Comparison of ENCODE assay signal across 20 mouse cellular contexts in genomic region chr6:47888812-47889383, GRCm38 (mm10). TPM values are rescaled to one million over a fixed set of nuclear protein-coding genes. Genes with fewer than 3 reads are reported as not detected.
DNase-seq lines count a peak whose midpoint lies in the region; ATAC-seq and TF ChIP-seq lines count a peak whose summit lies in the region.
"Had no signal": no experiment of that assay in that cellular context is flagged by ENCODE, and none has a peak within 500 bp of the region (broad histone marks: within the 10 kb centered on the region; RNA-seq: fewer than 3 reads in every experiment).

No protein-coding gene starts in this region.

- H3K9ac ChIP-seq in embryonic facial prominence, embryonic 13.5 days, result no peak overlapping the region
- H3K9ac ChIP-seq in stomach, embryonic 14.5 days (replicated peaks; ENCODE audit: low read depth, low read length), result no peak overlapping the region
- H3K9ac ChIP-seq in stomach, postnatal 0 days (ENCODE audit: low read length), result no peak overlapping the region
- H3K9ac ChIP-seq in hindbrain, embryonic 11.5 days (ENCODE audit: low read depth, low read length), result no peak overlapping the region
- H3K9ac ChIP-seq: forebrain, embryonic 13.5 days; forebrain, postnatal 0 days; heart, embryonic 13.5 days; hindbrain, embryonic 13.5 days had no signal

- H3K27ac ChIP-seq in embryonic facial prominence, embryonic 13.5 days, result peak overlapping the region; percentile 28
- no peak overlapping the region for H3K27ac ChIP-seq in embryonic facial prominence, embryonic 10.5 days (replicated peaks)
- H3K27ac ChIP-seq in stomach, embryonic 14.5 days (ENCODE audit: low read length), result peak overlapping the region; percentile 16; the same call in 1 of the 2 replicates
- no peak overlapping the region for H3K27ac ChIP-seq in stomach, postnatal 0 days (replicated peaks)
- no peak overlapping the region for H3K27ac ChIP-seq in hindbrain, embryonic 11.5 days (ENCODE audit: low read depth, low read length)
- H3K27ac ChIP-seq: forebrain, embryonic 13.5 days; heart, embryonic 13.5 days; hindbrain, embryonic 13.5 days; hindbrain, postnatal 0 days had no signal

- no peak for TF ChIP-seq CTCF in stomach, postnatal 0 days (IDR thresholded peaks at IDR 0.05; ENCODE audit: low read depth)

- H3K4me1 ChIP-seq in embryonic facial prominence, embryonic 13.5 days, result peaks cover 5% of the 10 kb centered on the region
- no peaks in the 10 kb centered on the region for H3K4me1 ChIP-seq in embryonic facial prominence, embryonic 10.5 days
- no peaks in the 10 kb centered on the region for H3K4me1 ChIP-seq in stomach, embryonic 14.5 days (ENCODE audit: control insufficient read depth, insufficient read depth, low read length)
- H3K4me1 ChIP-seq in stomach, postnatal 0 days (replicated peaks; ENCODE audit: control insufficient read depth, insufficient read depth), result no peaks in the 10 kb centered on the region
- no peaks in the 10 kb centered on the region for H3K4me1 ChIP-seq in hindbrain, embryonic 11.5 days (replicated peaks; ENCODE audit: control insufficient read depth, insufficient read depth, low read length)
- H3K4me1 ChIP-seq: forebrain, embryonic 13.5 days; heart, embryonic 13.5 days; hindbrain, embryonic 13.5 days had no signal

- H3K9me3 ChIP-seq in embryonic facial prominence, embryonic 13.5 days, result no peaks in the 10 kb centered on the region
- no peaks in the 10 kb centered on the region for H3K9me3 ChIP-seq in embryonic facial prominence, embryonic 10.5 days
- H3K9me3 ChIP-seq in stomach, embryonic 14.5 days (ENCODE audit: control insufficient read depth, low read depth, low read length), result no peaks in the 10 kb centered on the region
- H3K9me3 ChIP-seq in stomach, postnatal 0 days (ENCODE audit: control insufficient read depth, low read length), result no peaks in the 10 kb centered on the region
- no peaks in the 10 kb centered on the region for H3K9me3 ChIP-seq in hindbrain, embryonic 11.5 days (ENCODE audit: control insufficient read depth, low read length)
- H3K9me3 ChIP-seq: forebrain, embryonic 13.5 days; heart, embryonic 13.5 days; hindbrain, embryonic 13.5 days had no signal

- peaks cover 88% of the 10 kb centered on the region for H3K36me3 ChIP-seq in embryonic facial prominence, embryonic 13.5 days
- H3K36me3 ChIP-seq in embryonic facial prominence, embryonic 10.5 days (replicated peaks), result peaks cover 98% of the 10 kb centered on the region
- H3K36me3 ChIP-seq in stomach, embryonic 14.5 days (ENCODE audit: control insufficient read depth, insufficient read depth, low read length), result peaks cover 73% of the 10 kb centered on the region
- H3K36me3 ChIP-seq in stomach, postnatal 0 days (ENCODE audit: control insufficient read depth, insufficient read depth, low read length), result peaks cover 35% of the 10 kb centered on the region
- H3K36me3 ChIP-seq in hindbrain, embryonic 11.5 days (ENCODE audit: control insufficient read depth, insufficient read depth, low read length), result peaks cover 21% of the 10 kb centered on the region

- no peak overlapping the region for H3K4me3 ChIP-seq in embryonic facial prominence, embryonic 13.5 days
- H3K4me3 ChIP-seq in embryonic facial prominence, embryonic 10.5 days, result no peak overlapping the region
- no peak overlapping the region for H3K4me3 ChIP-seq in stomach, embryonic 14.5 days (ENCODE audit: low read depth, low read length)
- H3K4me3 ChIP-seq in stomach, postnatal 0 days (ENCODE audit: low read depth, low read length), result no peak overlapping the region
- no peak overlapping the region for H3K4me3 ChIP-seq in hindbrain, embryonic 11.5 days (ENCODE audit: low read depth, low read length)
- H3K4me3 ChIP-seq: forebrain, embryonic 13.5 days; heart, embryonic 13.5 days; hindbrain, embryonic 13.5 days had no signal

- H3K27me3 ChIP-seq in embryonic facial prominence, embryonic 13.5 days, result no peaks in the 10 kb centered on the region
- H3K27me3 ChIP-seq in embryonic facial prominence, embryonic 10.5 days (replicated peaks; ENCODE audit: low read depth, poor library complexity, severe bottlenecking), result no peaks in the 10 kb centered on the region
- H3K27me3 ChIP-seq in stomach, embryonic 14.5 days (ENCODE audit: control insufficient read depth, insufficient read depth, low read length), result no peaks in the 10 kb centered on the region
- H3K27me3 ChIP-seq in stomach, postnatal 0 days (ENCODE audit: control insufficient read depth, insufficient read depth, low read length), result no peaks in the 10 kb centered on the region
- H3K27me3 ChIP-seq in hindbrain, embryonic 11.5 days (ENCODE audit: control insufficient read depth, insufficient read depth, low read length), result no peaks in the 10 kb centered on the region
- H3K27me3 ChIP-seq: forebrain, embryonic 13.5 days; heart, embryonic 13.5 days; hindbrain, embryonic 13.5 days; Patski had no signal

- no peak for TF ChIP-seq EP300 in stomach, postnatal 0 days (optimal IDR thresholded peaks at IDR 0.05)

- no peak overlapping the region for H3K4me2 ChIP-seq in embryonic facial prominence, embryonic 13.5 days
- H3K4me2 ChIP-seq in stomach, embryonic 14.5 days (replicated peaks; ENCODE audit: low read depth, low read length), result no peak overlapping the region
- no peak overlapping the region for H3K4me2 ChIP-seq in stomach, postnatal 0 days (replicated peaks; ENCODE audit: low read depth)
- no peak overlapping the region for H3K4me2 ChIP-seq in hindbrain, embryonic 11.5 days (replicated peaks; ENCODE audit: low read depth, low read length)
- H3K4me2 ChIP-seq: forebrain, embryonic 13.5 days; heart, embryonic 13.5 days; hindbrain, embryonic 13.5 days had no signal

- no peak for DNase-seq in embryonic facial prominence, embryonic 10.5 days (ENCODE audit: low spot score)
- no peak for DNase-seq in stomach, postnatal 0 days (ENCODE audit: low spot score)
- no peak for DNase-seq in left cerebral cortex, adult 8-10 months (ENCODE audit: low spot score in 2 of 2)
- no peak for DNase-seq in layer of hippocampus, postnatal 14 days (ENCODE audit: low spot score in 2 of 2)
- DNase-seq in hindbrain, embryonic 11.5 days (ENCODE audit: low spot score), result no peak
- DNase-seq: adrenal gland, postnatal 25 days; cerebellum, adult 8-10 months; cerebellum, postnatal 14 days; forebrain, postnatal 0 days; gastrocnemius, postnatal 14 days; heart, postnatal 4 days had no signal

- WGBS in embryonic facial prominence, embryonic 13.5 days, result 89% methylated on average over 8 of the region's 8 CpGs
- 85% methylated on average over 8 of the region's 8 CpGs for WGBS in embryonic facial prominence, embryonic 10.5 days
- WGBS in stomach, embryonic 14.5 days, result 86% methylated on average over 8 of the region's 8 CpGs
- 76% methylated on average over 8 of the region's 8 CpGs for WGBS in stomach, postnatal 0 days
- WGBS in hindbrain, embryonic 11.5 days, result 88% methylated on average over 8 of the region's 8 CpGs

- ATAC-seq in embryonic facial prominence, embryonic 13.5 days (ENCODE audit: insufficient number of reproducible peaks, insufficient read depth, low FRiP score, low TSS enrichment, low read depth), result no peak
- no peak; the same call in 1 of the 2 replicates for ATAC-seq in stomach, embryonic 14.5 days (ENCODE audit: insufficient number of reproducible peaks, insufficient read depth, low FRiP score, low read depth)
- ATAC-seq in stomach, postnatal 0 days (ENCODE audit: low FRiP score, low TSS enrichment), result no peak
- ATAC-seq in megakaryocyte progenitor cell, adult 5-6 weeks (replicated peaks; ENCODE audit: poor library complexity), result peak; percentile 26; the same call in 1 of the 2 replicates
- ATAC-seq in hindbrain, embryonic 11.5 days (ENCODE audit: low FRiP score), result no peak
- ATAC-seq: activated CD4-positive, CD25-positive, alpha-beta regulatory T cell, adult 4 months; forebrain, embryonic 13.5 days; forebrain, postnatal 0 days; hindbrain, postnatal 0 days; Patski had no signal

RNA-seq across cellular contexts. Expression of gene Zfp282, which starts 11.9 kb away (rescaled TPM):
- polyA plus RNA-seq in embryonic facial prominence, embryonic 13.5 days (2015; fragmentation: Nextera tagmentation; extraction: Ambion mirVana), result 23.1 and 23.4 TPM in 2 replicates
- 17.9 and 18.5 TPM in 2 replicates for polyA plus RNA-seq in embryonic facial prominence, embryonic 10.5 days (2016; fragmentation: Nextera tagmentation; extraction: Ambion mirVana)
- polyA plus RNA-seq in stomach, embryonic 14.5 days (2014; fragmentation: Nextera tagmentation; extraction: Ambion mirVana), result 13.4 and 13.8 TPM in 2 replicates
- 6.8 and 7.5 TPM in 2 replicates for polyA plus RNA-seq in stomach, postnatal 0 days (2015; fragmentation: Nextera tagmentation; extraction: Ambion mirVana)
- total RNA-seq in megakaryocyte progenitor cell, adult 5-6 weeks (2015), result 6.5 and 7.6 TPM in 2 replicates
- total RNA-seq in megakaryocyte progenitor cell, adult 5-6 weeks (2017), result 10.9 and 12.2 TPM in 2 replicates
- total RNA-seq in left cerebral cortex, adult 8-10 months (2022), result 10 to 100 TPM; 11.0 to 13.4 (median 11.8) TPM
- 10 to 100 TPM; 23.5 to 23.6 TPM for total RNA-seq in layer of hippocampus, postnatal 14 days (2021)
- polyA plus RNA-seq in hindbrain, embryonic 11.5 days (2014; fragmentation: Nextera tagmentation; extraction: Ambion mirVana), result 13.1 and 13.2 TPM in 2 replicates

RNA-seq across cellular contexts. Expression of gene Zfp212, which starts 31.4 kb away (rescaled TPM):
- 23.2 and 24.0 TPM in 2 replicates for polyA plus RNA-seq in embryonic facial prominence, embryonic 13.5 days (2015; fragmentation: Nextera tagmentation; extraction: Ambion mirVana)
- 21.6 and 23.6 TPM in 2 replicates for polyA plus RNA-seq in embryonic facial prominence, embryonic 10.5 days (2016; fragmentation: Nextera tagmentation; extraction: Ambion mirVana)
- 13.3 and 13.8 TPM in 2 replicates for polyA plus RNA-seq in stomach, embryonic 14.5 days (2014; fragmentation: Nextera tagmentation; extraction: Ambion mirVana)
- 8.1 and 8.2 TPM in 2 replicates for polyA plus RNA-seq in stomach, postnatal 0 days (2015; fragmentation: Nextera tagmentation; extraction: Ambion mirVana)
- total RNA-seq in megakaryocyte progenitor cell, adult 5-6 weeks (2015), result 6.5 and 6.6 TPM in 2 replicates
- total RNA-seq in megakaryocyte progenitor cell, adult 5-6 weeks (2017), result 6.8 and 10.4 TPM in 2 replicates
- total RNA-seq in left cerebral cortex, adult 8-10 months (2022), result 10 to 100 TPM; 17.5 to 19.1 (median 18.2) TPM
- 10 to 100 TPM; 15.5 to 17.1 TPM for total RNA-seq in layer of hippocampus, postnatal 14 days (2021)
- polyA plus RNA-seq in hindbrain, embryonic 11.5 days (2014; fragmentation: Nextera tagmentation; extraction: Ambion mirVana), result 9.9 and 13.9 TPM in 2 replicates

RNA-seq across cellular contexts. Expression of gene Zfp398, which starts 53.4 kb away (rescaled TPM):
- 14.1 and 14.8 TPM in 2 replicates for polyA plus RNA-seq in embryonic facial prominence, embryonic 13.5 days (2015; fragmentation: Nextera tagmentation; extraction: Ambion mirVana)
- polyA plus RNA-seq in embryonic facial prominence, embryonic 10.5 days (2016; fragmentation: Nextera tagmentation; extraction: Ambion mirVana), result 8.6 TPM in 2 replicates
- polyA plus RNA-seq in stomach, embryonic 14.5 days (2014; fragmentation: Nextera tagmentation; extraction: Ambion mirVana), result 11.6 and 13.4 TPM in 2 replicates
- polyA plus RNA-seq in stomach, postnatal 0 days (2015; fragmentation: Nextera tagmentation; extraction: Ambion mirVana), result 3.8 and 4.0 TPM in 2 replicates
- total RNA-seq in megakaryocyte progenitor cell, adult 5-6 weeks (2015), result 18.2 and 24.0 TPM in 2 replicates
- 13.7 and 18.3 TPM in 2 replicates for total RNA-seq in megakaryocyte progenitor cell, adult 5-6 weeks (2017)
- total RNA-seq in left cerebral cortex, adult 8-10 months (2022), result 10 to 100 TPM; 19.2 to 24.5 (median 20.1) TPM
- 10 to 100 TPM; 19.1 to 21.0 TPM for total RNA-seq in layer of hippocampus, postnatal 14 days (2021)
- polyA plus RNA-seq in hindbrain, embryonic 11.5 days (2014; fragmentation: Nextera tagmentation; extraction: Ambion mirVana), result 9.1 and 13.8 TPM in 2 replicates

RNA-seq across cellular contexts. Expression of gene Zfp786, which starts 58.2 kb away (rescaled TPM):
- polyA plus RNA-seq in embryonic facial prominence, embryonic 13.5 days (2015; fragmentation: Nextera tagmentation; extraction: Ambion mirVana), result 5.7 and 6.0 TPM in 2 replicates
- 7.6 and 8.0 TPM in 2 replicates for polyA plus RNA-seq in embryonic facial prominence, embryonic 10.5 days (2016; fragmentation: Nextera tagmentation; extraction: Ambion mirVana)
- polyA plus RNA-seq in stomach, embryonic 14.5 days (2014; fragmentation: Nextera tagmentation; extraction: Ambion mirVana), result 3.5 and 3.8 TPM in 2 replicates
- polyA plus RNA-seq in stomach, postnatal 0 days (2015; fragmentation: Nextera tagmentation; extraction: Ambion mirVana), result 1.0 and 1.1 TPM in 2 replicates
- total RNA-seq in megakaryocyte progenitor cell, adult 5-6 weeks (2015), result 0.81 and 1.5 TPM in 2 replicates
- 2.3 and 2.7 TPM in 2 replicates for total RNA-seq in megakaryocyte progenitor cell, adult 5-6 weeks (2017)
- total RNA-seq in left cerebral cortex, adult 8-10 months (2022), result 1 to 10 TPM; 5.5 to 7.1 (median 6.1) TPM
- 1 to 10 TPM; 5.1 to 5.5 TPM for total RNA-seq in layer of hippocampus, postnatal 14 days (2021)
- polyA plus RNA-seq in hindbrain, embryonic 11.5 days (2014; fragmentation: Nextera tagmentation; extraction: Ambion mirVana), result 6.6 and 6.9 TPM in 2 replicates
- polyA plus RNA-seq: activated CD4-positive, CD25-positive, alpha-beta regulatory T cell, adult 4 months had no signal

Comparison
In these comparisons a context has a peak if more than half of its experiments do, and no peak if none do; other contexts are left out.
1. H3K27ac ChIP-seq: peak in embryonic facial prominence, embryonic 13.5 days (single experiment) and stomach, embryonic 14.5 days (single experiment); none in embryonic facial prominence, embryonic 10.5 days (single experiment), stomach, postnatal 0 days (single experiment) and hindbrain, embryonic 11.5 days (single experiment).